Mouse (Mus musculus): Measurements from ENCODE around the gene Axl. TPM values are rescaled to one million over a fixed set of nuclear protein-coding genes. Genes with fewer than 3 reads are reported as not detected.

The Axl gene
- 10 to 100 TPM; 18.5 to 49.0 TPM for polyA plus RNA-seq (2017; shearing (Covaris generic))

GRCm38 (mm10) chr7:25788220-25789128, at the start of gene Axl:
Gene Axl (minus strand): TSS chr7:25788705.

GRCm38 (mm10) chr7:25816241-25816919, 27.9 kb upstream of the Axl start, which contains the start of gene Cyp2s1:
Gene Cyp2s1 (minus strand): TSS chr7:25816913.

GRCm38 (mm10) chr7:25754738-25755467, 33.6 kb downstream of the Axl start, which contains the start of gene Hnrnpul1:
Gene Hnrnpul1 (minus strand): TSS chr7:25754757.

GRCm38 (mm10) chr7:25718788-25719417, 69.6 kb downstream of the Axl start, which contains the start of gene Ccdc97:
Gene Ccdc97 (minus strand): TSS chr7:25719088.

Other genes with a start within 250 kb of the Axl start
- gene Ceacam2, start 248.8 kb downstream of the Axl start, polyA plus RNA-seq (2017; shearing (Covaris generic)): under 1 TPM; 0.16 to 0.55 TPM
- not detected for gene Erich4, start 172.8 kb downstream of the Axl start, polyA plus RNA-seq (2017; shearing (Covaris generic))
- 10 to 100 TPM; 53.3 to 75.0 TPM for gene Dmac2, start 169.3 kb downstream of the Axl start, polyA plus RNA-seq (2017; shearing (Covaris generic))
- gene B3gnt8, start 162.1 kb downstream of the Axl start, polyA plus RNA-seq (2017; shearing (Covaris generic)): 1 to 10 TPM in 1 of 2 experiments, under 1 TPM in 1; 0.65 to 1.4 TPM
- 10 to 100 TPM; 45.4 to 49.0 TPM for gene Bckdha, start 129.7 kb downstream of the Axl start, polyA plus RNA-seq (2017; shearing (Covaris generic))
- 100 to 1,000 TPM; 104 to 107 TPM for gene Exosc5, start 129.5 kb downstream of the Axl start, polyA plus RNA-seq (2017; shearing (Covaris generic))
- gene Tmem91, start 113.5 kb downstream of the Axl start, polyA plus RNA-seq (2017; shearing (Covaris generic)): 1 to 10 TPM; 3.3 to 3.8 TPM
- 10 to 100 TPM; 46.8 to 47.3 TPM for gene B9d2, start 107.9 kb downstream of the Axl start, polyA plus RNA-seq (2017; shearing (Covaris generic))
- gene Tgfb1, start 101.7 kb downstream of the Axl start, polyA plus RNA-seq (2017; shearing (Covaris generic)): 100 to 1,000 TPM; 127 to 144 TPM
- 10 to 100 TPM; 55.7 to 80.6 TPM for gene Ccdc97, start 69.6 kb downstream of the Axl start, polyA plus RNA-seq (2017; shearing (Covaris generic))
- gene Hnrnpul1, start 33.9 kb downstream of the Axl start, polyA plus RNA-seq (2017; shearing (Covaris generic)): 100 to 1,000 TPM in 1 of 2 experiments, 10 to 100 TPM in 1; 89.8 to 102 TPM
- 10 to 100 TPM in 1 of 2 experiments, 1 to 10 TPM in 1; 8.3 to 10.2 TPM for gene Cyp2s1, start 28.2 kb upstream of the Axl start, polyA plus RNA-seq (2017; shearing (Covaris generic))
- gene Cyp2b10, start 108.9 kb upstream of the Axl start, polyA plus RNA-seq (2017; shearing (Covaris generic)): under 1 TPM in 1 of 2 experiments, not detected in 1; 0.61 TPM

All from inflammation-experienced regulatory T-cells (primary cell).